Mouse (Mus musculus): ENCODE measurements at regions not wholly inside any gene's neighbourhood (a gene's known extent, or its start where the extent isn't known, plus 50 kb on each side); places are given as distances from the start of the nearest gene placed in this dataset.

GRCm38 (mm10) chr1:118741286-118741685 is 113.5 kb downstream of the Tfcp2l1 start:
- ATAC-seq (replicated peaks in 1 of 2; ENCODE audit: insufficient read depth in 1 of 2, low FRiP score in 2 of 2, low TSS enrichment in 1 of 2, low read depth in 1 of 2, poor library complexity in 2 of 2, severe bottlenecking in 2 of 2), result no peak

- no peak for ATAC-seq (replicated peaks in 1 of 2; ENCODE audit: insufficient read depth in 1 of 2, low FRiP score in 2 of 2, low TSS enrichment in 1 of 2, low read depth in 1 of 2, poor library complexity in 2 of 2, severe bottlenecking in 2 of 2)
These were observed 120.5 kb downstream of the Tfcp2l1 start for GRCm38 (mm10) chr1:118748196-118748595.

GRCm38 (mm10) chr1:118752869-118753268 is 125.1 kb downstream of the Tfcp2l1 start:
- ATAC-seq (replicated peaks in 1 of 2; ENCODE audit: insufficient read depth in 1 of 2, low FRiP score in 2 of 2, low TSS enrichment in 1 of 2, low read depth in 1 of 2, poor library complexity in 2 of 2, severe bottlenecking in 2 of 2), result no peak

- no peak for ATAC-seq (replicated peaks in 1 of 2; ENCODE audit: insufficient read depth in 1 of 2, low FRiP score in 2 of 2, low TSS enrichment in 1 of 2, low read depth in 1 of 2, poor library complexity in 2 of 2, severe bottlenecking in 2 of 2)
These were observed 128.6 kb downstream of the Tfcp2l1 start for GRCm38 (mm10) chr1:118756171-118756865.

- ATAC-seq (replicated peaks in 1 of 2; ENCODE audit: insufficient read depth in 1 of 2, low FRiP score in 2 of 2, low TSS enrichment in 1 of 2, low read depth in 1 of 2, poor library complexity in 2 of 2, severe bottlenecking in 2 of 2), result no peak
These were observed 129.7 kb downstream of the Tfcp2l1 start for GRCm38 (mm10) chr1:118757340-118758030.

GRCm38 (mm10) chr1:118758031-118758400 is 130.3 kb downstream of the Tfcp2l1 start:
- no peak for ATAC-seq (replicated peaks in 1 of 2; ENCODE audit: insufficient read depth in 1 of 2, low FRiP score in 2 of 2, low TSS enrichment in 1 of 2, low read depth in 1 of 2, poor library complexity in 2 of 2, severe bottlenecking in 2 of 2)

- peak; percentile 82 to 83 for ATAC-seq (replicated peaks in 1 of 2; ENCODE audit: insufficient read depth in 1 of 2, low FRiP score in 2 of 2, low TSS enrichment in 1 of 2, low read depth in 1 of 2, poor library complexity in 2 of 2, severe bottlenecking in 2 of 2)
These were observed 131.6 kb downstream of the Tfcp2l1 start for GRCm38 (mm10) chr1:118759141-118759932.

GRCm38 (mm10) chr1:118765525-118765924 is 137.8 kb downstream of the Tfcp2l1 start:
- ATAC-seq (replicated peaks in 1 of 2; ENCODE audit: insufficient read depth in 1 of 2, low FRiP score in 2 of 2, low TSS enrichment in 1 of 2, low read depth in 1 of 2, poor library complexity in 2 of 2, severe bottlenecking in 2 of 2), result no peak

GRCm38 (mm10) chr1:118768831-118769230 is 141.1 kb downstream of the Tfcp2l1 start:
- 0 out of 4 replicates have a peak, but pooled peaks of 1 of the 2 experiments have one; percentile 44 for ATAC-seq (replicated peaks in 1 of 2; ENCODE audit: insufficient read depth in 1 of 2, low FRiP score in 2 of 2, low TSS enrichment in 1 of 2, low read depth in 1 of 2, poor library complexity in 2 of 2, severe bottlenecking in 2 of 2)

GRCm38 (mm10) chr1:118772261-118772660 is 144.5 kb downstream of the Tfcp2l1 start:
- peak; percentile 86 to 90 for ATAC-seq (replicated peaks in 1 of 2; ENCODE audit: insufficient read depth in 1 of 2, low FRiP score in 2 of 2, low TSS enrichment in 1 of 2, low read depth in 1 of 2, poor library complexity in 2 of 2, severe bottlenecking in 2 of 2)

GRCm38 (mm10) chr1:118776594-118777441 is 149.1 kb downstream of the Tfcp2l1 start:
- ATAC-seq (replicated peaks in 1 of 2; ENCODE audit: insufficient read depth in 1 of 2, low FRiP score in 2 of 2, low TSS enrichment in 1 of 2, low read depth in 1 of 2, poor library complexity in 2 of 2, severe bottlenecking in 2 of 2), result no peak
